Mouse (Mus musculus) lung, embryonic 14.5 days (tissue): Measurements from ENCODE around the gene Foxn2. TPM values are rescaled to one million over a fixed set of nuclear protein-coding genes. Genes with fewer than 3 reads are reported as not detected.
"Not testable (repeated sequence)": the region's sequence is repeated elsewhere in the genome, so short reads cannot be mapped to it uniquely, and the experiment has no call there.

ENCODE experiments used
- ATAC-seq: fragments of 200-750 bp; cut with Nextera tagmentation; 2 replicates; pipeline ENCODE4 v1.8.0; 2017; ENCODE audit warnings: mild to moderate bottlenecking, moderate TSS enrichment, moderate library complexity; ENCODE audit not compliant: insufficient read depth
- DNase-seq: peaks from one replicate; pipeline ENCODE4 v3.0.0-alpha.2; 2015
- H3K27ac ChIP-seq: fragments of 300-500 bp; sonication (generic); 2 replicates; pipeline ENCODE4 v1.5.1; 2014; ENCODE audit warnings: low read depth, mild to moderate bottlenecking, moderate library complexity
- H3K27me3 ChIP-seq: fragments of 300-500 bp; sonication (generic); 2 replicates; pipeline ENCODE4 v1.6.1; 2014; ENCODE audit warnings: low read length, control low read depth; ENCODE audit not compliant: insufficient read depth
- H3K36me3 ChIP-seq: fragments of 300-500 bp; sonication (generic); 2 replicates; pipeline ENCODE4 v1.6.1; 2014; ENCODE audit warnings: control low read depth; ENCODE audit not compliant: insufficient read depth
- H3K4me1 ChIP-seq: fragments of 300-500 bp; sonication (generic); 2 replicates; pipeline ENCODE4 v1.6.1; 2014; ENCODE audit warnings: antibody characterized with exemption, control low read depth; ENCODE audit not compliant: insufficient read depth
- H3K4me2 ChIP-seq: fragments of 300-500 bp; sonication (generic); 2 replicates; pipeline ENCODE4 v1.6.1; 2014; ENCODE audit warnings: mild to moderate bottlenecking
- H3K4me3 ChIP-seq: fragments of 300-500 bp; sonication (generic); 2 replicates; pipeline ENCODE4 v1.5.1; 2014; ENCODE audit warnings: low read depth, low read length
- H3K9ac ChIP-seq: fragments of 300-500 bp; sonication (generic); 2 replicates; pipeline ENCODE4 v1.6.1; 2014
- H3K9me3 ChIP-seq: fragments of 300-500 bp; sonication (generic); 2 replicates; pipeline ENCODE4 v1.6.1; 2016; ENCODE audit warnings: low read depth, low read length, control low read depth
- CTCF ChIP-seq: IDR thresholded peaks from 2 replicates; pipeline ENCODE4 v1.5.1; 2016; ENCODE audit warnings: antibody characterized with exemption, low read depth
- WGBS: fragments of 180-500 bp; shearing (Covaris S2); extraction: QIAGEN DNeasy Blood & Tissue Kit; methylation state at CpG from one replicate; pipeline ENCODE4 v1.1.7; 2014; 5-methylcytosine and 5-hydroxymethylcytosine counted together
- polyA plus RNA-seq: library from polyadenylated mRNA; unstranded; fragments of >200 nt; fragmentation: Nextera tagmentation; extraction: Ambion mirVana; gene quantifications from 2 replicates; pipeline ENCODE4 v1.2.1, GENCODE M21; 2014

Foxn2 gene
- polyA plus RNA-seq, 1 experiment from 2014 or later: 15.3 TPM

- WGBS: 56% methylated on average over 1 of the region's 1 CpGs
These were observed 26.1 kb downstream of the Foxn2 start for GRCm38 (mm10) chr17:88466591-88466990.

GRCm38 (mm10) chr17:88467696-88468095, 27.2 kb downstream of the Foxn2 start:
- no peak overlapping the region for H3K4me2 ChIP-seq
- H3K4me3 ChIP-seq: no peak overlapping the region
- no peaks in the 10 kb centered on the region for H3K27me3 ChIP-seq
- no peak overlapping the region for H3K9ac ChIP-seq
- H3K4me1 ChIP-seq: no peaks in the 10 kb centered on the region
- no peak for TF ChIP-seq CTCF
- no peak overlapping the region for H3K27ac ChIP-seq
- ATAC-seq (no peak), DNase-seq (no peak)
- 93% methylated on average over 6 of the region's 6 CpGs for WGBS
- H3K9me3 ChIP-seq: no peaks in the 10 kb centered on the region
- peaks cover 18% of the 10 kb centered on the region; the same call in 1 of the 2 replicates for H3K36me3 ChIP-seq

More at GRCm38 (mm10) chr17:88466591-88466990, 26.1 kb downstream of the Foxn2 start:
- H3K4me3 ChIP-seq: no peak overlapping the region
- no peak overlapping the region for H3K27ac ChIP-seq
- H3K9ac ChIP-seq: no peak overlapping the region
- no peak overlapping the region for H3K4me2 ChIP-seq
- H3K9me3 ChIP-seq: no peaks in the 10 kb centered on the region
- ATAC-seq (no peak), DNase-seq (no peak)
- no peaks in the 10 kb centered on the region for H3K27me3 ChIP-seq
- peaks cover 15% of the 10 kb centered on the region; the same call in 1 of the 2 replicates for H3K36me3 ChIP-seq
- H3K4me1 ChIP-seq: no peaks in the 10 kb centered on the region
- TF ChIP-seq CTCF: no peak

GRCm38 (mm10) chr17:88468655-88469398, 28.3 kb downstream of the Foxn2 start:
- not testable (repeated sequence) for H3K4me3 ChIP-seq, H3K27ac ChIP-seq, ATAC-seq, H3K9me3 ChIP-seq, H3K9ac ChIP-seq, H3K4me1 ChIP-seq, H3K27me3 ChIP-seq, DNase-seq, H3K4me2 ChIP-seq
- 92% methylated on average over 5 of the region's 5 CpGs for WGBS
- H3K36me3 ChIP-seq: peaks cover 13% of the 10 kb centered on the region; the same call in 1 of the 2 replicates

GRCm38 (mm10) chr17:88473766-88474165, 33.3 kb downstream of the Foxn2 start:
- H3K27ac ChIP-seq: no peak overlapping the region
- no peak for ATAC-seq
- no peaks in the 10 kb centered on the region for H3K9me3 ChIP-seq
- no peak overlapping the region for H3K4me2 ChIP-seq
- 56% methylated on average over 2 of the region's 2 CpGs for WGBS
- DNase-seq: peak; percentile 62
- no peak overlapping the region for H3K4me3 ChIP-seq
- H3K27me3 ChIP-seq: no peaks in the 10 kb centered on the region
- no peak overlapping the region for H3K9ac ChIP-seq
- TF ChIP-seq CTCF: no peak
- H3K36me3 ChIP-seq: peaks cover 16% of the 10 kb centered on the region; the same call in 1 of the 2 replicates
- no peaks in the 10 kb centered on the region for H3K4me1 ChIP-seq

GRCm38 (mm10) chr17:88477165-88477564, 36.7 kb downstream of the Foxn2 start:
- H3K9me3 ChIP-seq: no peaks in the 10 kb centered on the region
- peaks cover 10% of the 10 kb centered on the region; the same call in 1 of the 2 replicates for H3K36me3 ChIP-seq
- no peak overlapping the region for H3K9ac ChIP-seq
- DNase-seq (no peak), ATAC-seq (no peak)
- TF ChIP-seq CTCF: no peak
- no peak overlapping the region for H3K4me3 ChIP-seq
- no peak overlapping the region for H3K4me2 ChIP-seq
- H3K27ac ChIP-seq: no peak overlapping the region
- WGBS: 92% methylated on average over 7 of the region's 7 CpGs
- no peaks in the 10 kb centered on the region for H3K4me1 ChIP-seq
- no peaks in the 10 kb centered on the region for H3K27me3 ChIP-seq

GRCm38 (mm10) chr17:88477699-88478098, 37.2 kb downstream of the Foxn2 start:
- H3K4me2 ChIP-seq: no peak overlapping the region
- H3K27ac ChIP-seq: no peak overlapping the region
- peaks cover 8% of the 10 kb centered on the region; the same call in 1 of the 2 replicates for H3K36me3 ChIP-seq
- H3K9me3 ChIP-seq: no peaks in the 10 kb centered on the region
- H3K27me3 ChIP-seq: no peaks in the 10 kb centered on the region
- DNase-seq: no peak
- no peak for TF ChIP-seq CTCF
- H3K4me3 ChIP-seq: no peak overlapping the region
- no peaks in the 10 kb centered on the region for H3K4me1 ChIP-seq
- no peak for ATAC-seq
- no peak overlapping the region for H3K9ac ChIP-seq

GRCm38 (mm10) chr17:88479040-88479439, 38.5 kb downstream of the Foxn2 start:
- Histone ChIP-seq H3K4me1 (no peaks in the 10 kb centered on the region), H3K27ac (no peak overlapping the region), H3K36me3 (peaks cover 8% of the 10 kb centered on the region; the same call in 1 of the 2 replicates), H3K4me2 (no peak overlapping the region), H3K9ac (no peak overlapping the region), H3K27me3 (no peaks in the 10 kb centered on the region), H3K9me3 (no peaks in the 10 kb centered on the region), H3K4me3 (no peak overlapping the region)
- TF ChIP-seq CTCF: no peak
- ATAC-seq (no peak), DNase-seq (no peak)
- 77% methylated on average over 13 of the region's 13 CpGs for WGBS
